Mouse (Mus musculus): ENCODE measurements at regions not wholly inside any gene's neighbourhood (a gene's known extent, or its start where the extent isn't known, plus 50 kb on each side); places are given as distances from the start of the nearest gene placed in this dataset.
"Not testable (repeated sequence)": the region's sequence is repeated elsewhere in the genome, so short reads cannot be mapped to it uniquely, and the experiment has no call there.

- no peaks in the 10 kb centered on the region for H3K27me3 ChIP-seq (ENCODE audit: control insufficient read depth, insufficient read depth, low read length)
- WGBS: 30% methylated on average over 1 of the region's 1 CpGs
- no peaks in the 10 kb centered on the region for H3K9me3 ChIP-seq (replicated peaks; ENCODE audit: control insufficient read depth, low read length)
- H3K9ac ChIP-seq (ENCODE audit: low read length): no peak overlapping the region
- no peak for ATAC-seq (ENCODE audit: insufficient read depth, low FRiP score)
- 0 out of 2 replicates have a peak, but pooled peaks cover 5% of the 10 kb centered on the region for H3K4me1 ChIP-seq (ENCODE audit: control insufficient read depth, insufficient read depth, low read length)
- no peak overlapping the region for H3K4me2 ChIP-seq (ENCODE audit: low read depth, low read length)
- H3K36me3 ChIP-seq (ENCODE audit: control insufficient read depth, insufficient read depth, low read length): no peaks in the 10 kb centered on the region
- no peak overlapping the region for H3K4me3 ChIP-seq (replicated peaks; ENCODE audit: low read length)
- H3K27ac ChIP-seq (ENCODE audit: low read length): no peak overlapping the region
Observed at GRCm38 (mm10) chr2:57185151-57185550, 52.3 kb upstream of the Gpd2 start.

- not testable (repeated sequence) for ATAC-seq (ENCODE audit: insufficient read depth, low FRiP score)
Observed at GRCm38 (mm10) chr2:57183108-57183507, 54.3 kb upstream of the Gpd2 start.

GRCm38 (mm10) chr2:57181692-57182541 lies 55.5 kb upstream of the Gpd2 start:
- under 1% methylated on average over 37 of the region's 37 CpGs for WGBS

More at GRCm38 (mm10) chr2:57183108-57183507, 54.3 kb upstream of the Gpd2 start:
- not testable (repeated sequence) for H3K4me3 ChIP-seq (replicated peaks; ENCODE audit: low read length); H3K4me1 ChIP-seq (ENCODE audit: control insufficient read depth, insufficient read depth, low read length); H3K27me3 ChIP-seq (ENCODE audit: control insufficient read depth, insufficient read depth, low read length); H3K4me2 ChIP-seq (ENCODE audit: low read depth, low read length); H3K27ac ChIP-seq (ENCODE audit: low read length); H3K36me3 ChIP-seq (ENCODE audit: control insufficient read depth, insufficient read depth, low read length); H3K9ac ChIP-seq (ENCODE audit: low read length); H3K9me3 ChIP-seq (replicated peaks; ENCODE audit: control insufficient read depth, low read length)
- 74% methylated on average over 3 of the region's 3 CpGs for WGBS

GRCm38 (mm10) chr2:57181350-57181691 lies 56.1 kb upstream of the Gpd2 start:
- Histone ChIP-seq H3K4me3 (replicated peaks; ENCODE audit: low read length) (peak overlapping the region; percentile 67), H3K27me3 (ENCODE audit: control insufficient read depth, insufficient read depth, low read length) (no peaks in the 10 kb centered on the region), H3K36me3 (ENCODE audit: control insufficient read depth, insufficient read depth, low read length) (no peaks in the 10 kb centered on the region), H3K4me2 (ENCODE audit: low read depth, low read length) (peak overlapping the region; percentile 56), H3K9me3 (replicated peaks; ENCODE audit: control insufficient read depth, low read length) (no peaks in the 10 kb centered on the region), H3K4me1 (ENCODE audit: control insufficient read depth, insufficient read depth, low read length) (0 out of 2 replicates have a peak, but pooled peaks cover 5% of the 10 kb centered on the region), H3K27ac (ENCODE audit: low read length) (peak overlapping the region; percentile 91), H3K9ac (ENCODE audit: low read length) (peak overlapping the region; percentile 77)
- WGBS: 9% methylated on average over 4 of the region's 4 CpGs
- no peak for ATAC-seq (ENCODE audit: insufficient read depth, low FRiP score)

More at GRCm38 (mm10) chr2:57181692-57182541, 55.5 kb upstream of the Gpd2 start:
- Histone ChIP-seq H3K4me3 (replicated peaks; ENCODE audit: low read length) (peak overlapping the region; percentile 67), H3K4me2 (ENCODE audit: low read depth, low read length) (peak overlapping the region; percentile 56), H3K27me3 (ENCODE audit: control insufficient read depth, insufficient read depth, low read length) (no peaks in the 10 kb centered on the region), H3K27ac (ENCODE audit: low read length) (peak overlapping the region; percentile 91), H3K4me1 (ENCODE audit: control insufficient read depth, insufficient read depth, low read length) (0 out of 2 replicates have a peak, but pooled peaks cover 5% of the 10 kb centered on the region), H3K9ac (ENCODE audit: low read length) (peak overlapping the region; percentile 77), H3K36me3 (ENCODE audit: control insufficient read depth, insufficient read depth, low read length) (no peaks in the 10 kb centered on the region), H3K9me3 (replicated peaks; ENCODE audit: control insufficient read depth, low read length) (no peaks in the 10 kb centered on the region)
- peak; percentile 98 for ATAC-seq (ENCODE audit: insufficient read depth, low FRiP score)

GRCm38 (mm10) chr2:57178056-57178455 lies 54.3 kb upstream of the Nr4a2 start:
- 80% methylated on average over 6 of the region's 6 CpGs for WGBS
- no peak overlapping the region for H3K4me3 ChIP-seq (replicated peaks; ENCODE audit: low read length)
- no peaks in the 10 kb centered on the region for H3K9me3 ChIP-seq (replicated peaks; ENCODE audit: control insufficient read depth, low read length)
- 0 out of 2 replicates have a peak, but pooled peaks cover 5% of the 10 kb centered on the region for H3K4me1 ChIP-seq (ENCODE audit: control insufficient read depth, insufficient read depth, low read length)
- no peak overlapping the region for H3K27ac ChIP-seq (ENCODE audit: low read length)
- no peaks in the 10 kb centered on the region for H3K27me3 ChIP-seq (ENCODE audit: control insufficient read depth, insufficient read depth, low read length)
- H3K36me3 ChIP-seq (ENCODE audit: control insufficient read depth, insufficient read depth, low read length): no peaks in the 10 kb centered on the region
- H3K9ac ChIP-seq (ENCODE audit: low read length): no peak overlapping the region
- no peak overlapping the region for H3K4me2 ChIP-seq (ENCODE audit: low read depth, low read length)
- ATAC-seq (ENCODE audit: insufficient read depth, low FRiP score): no peak

- Histone ChIP-seq H3K27me3 (ENCODE audit: control insufficient read depth, insufficient read depth, low read length) (no peaks in the 10 kb centered on the region), H3K4me3 (replicated peaks; ENCODE audit: low read length) (no peak overlapping the region), H3K4me2 (ENCODE audit: low read depth, low read length) (no peak overlapping the region), H3K9ac (ENCODE audit: low read length) (no peak overlapping the region), H3K27ac (ENCODE audit: low read length) (no peak overlapping the region), H3K9me3 (replicated peaks; ENCODE audit: control insufficient read depth, low read length) (no peaks in the 10 kb centered on the region), H3K36me3 (ENCODE audit: control insufficient read depth, insufficient read depth, low read length) (no peaks in the 10 kb centered on the region), H3K4me1 (ENCODE audit: control insufficient read depth, insufficient read depth, low read length) (0 out of 2 replicates have a peak, but pooled peaks cover 5% of the 10 kb centered on the region)
- ATAC-seq (ENCODE audit: insufficient read depth, low FRiP score): no peak
- 76% methylated on average over 7 of the region's 7 CpGs for WGBS
Observed at GRCm38 (mm10) chr2:57176547-57176946, 52.7 kb upstream of the Nr4a2 start.

GRCm38 (mm10) chr2:57175219-57175618 lies 51.4 kb upstream of the Nr4a2 start:
- Histone ChIP-seq H3K36me3 (ENCODE audit: control insufficient read depth, insufficient read depth, low read length) (no peaks in the 10 kb centered on the region), H3K4me1 (ENCODE audit: control insufficient read depth, insufficient read depth, low read length) (no peaks in the 10 kb centered on the region), H3K27me3 (ENCODE audit: control insufficient read depth, insufficient read depth, low read length) (no peaks in the 10 kb centered on the region), H3K27ac (ENCODE audit: low read length) (no peak overlapping the region), H3K4me3 (replicated peaks; ENCODE audit: low read length) (no peak overlapping the region), H3K9ac (ENCODE audit: low read length) (no peak overlapping the region), H3K4me2 (ENCODE audit: low read depth, low read length) (no peak overlapping the region), H3K9me3 (replicated peaks; ENCODE audit: control insufficient read depth, low read length) (no peaks in the 10 kb centered on the region)
- WGBS: 74% methylated on average over 1 of the region's 1 CpGs
- no peak for ATAC-seq (ENCODE audit: insufficient read depth, low FRiP score)
